Mouse (Mus musculus) heart, postnatal 0 days (tissue): Measurements from ENCODE around the gene Ankrd55.

Experiments
- CTCF ChIP-seq: IDR thresholded peaks from 2 replicates; pipeline ENCODE4 v1.5.1; 2016; ENCODE audit warnings: antibody characterized with exemption, control low read depth, low read depth
- EP300 ChIP-seq: IDR thresholded peaks from 2 replicates; pipeline ENCODE4 v1.6.1; 2016; ENCODE audit warnings: antibody characterized with exemption, low read depth

- TF ChIP-seq CTCF (no peak), EP300 (no peak)
Observed at GRCm38 (mm10) chr13:112408701-112409100, 120.5 kb downstream of the Ankrd55 start.
